Mouse (Mus musculus) NIH3T3 (cell line): ENCODE data around the gene Hivep3.

Source experiments
- DNase-seq: peaks from one replicate; pipeline ENCODE4 v3.0.0-alpha.2; 2012; ENCODE audit warnings: low read depth

The Hivep3 gene

DNA sequence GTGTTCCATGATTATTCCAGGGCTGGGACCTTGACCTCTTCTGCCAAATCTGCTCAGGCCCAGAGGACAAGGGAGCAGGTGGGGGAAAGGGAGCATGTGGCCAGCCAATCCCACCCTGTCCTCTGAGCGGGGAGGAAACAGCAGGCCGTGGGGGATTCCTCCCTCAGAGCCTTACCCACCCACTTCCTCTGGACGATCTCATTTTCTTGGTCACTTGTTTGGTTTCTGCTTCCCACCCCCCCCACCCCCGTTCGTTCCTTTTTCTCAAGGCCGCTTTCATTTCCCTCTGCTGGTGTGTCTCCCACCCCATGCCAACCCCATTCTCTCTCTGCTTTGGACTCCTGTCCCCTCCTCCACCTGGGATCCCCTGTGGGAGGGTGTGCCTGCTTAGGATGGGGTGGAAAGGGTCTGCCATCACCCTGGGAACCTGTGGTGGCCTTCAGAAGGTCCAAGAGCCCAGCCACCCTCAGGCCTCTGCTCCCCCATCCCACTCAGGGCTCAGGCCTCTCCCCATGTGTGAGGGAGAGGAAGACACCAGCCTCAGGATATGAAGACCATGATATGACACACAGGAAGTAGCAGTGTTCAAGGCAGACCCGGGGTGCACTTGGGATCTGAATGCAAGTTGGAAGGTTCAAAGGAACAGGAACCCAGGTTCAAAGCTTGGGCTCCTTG, 244.4 kb downstream of the Hivep3 start:
- no peak for DNase-seq

DNA sequence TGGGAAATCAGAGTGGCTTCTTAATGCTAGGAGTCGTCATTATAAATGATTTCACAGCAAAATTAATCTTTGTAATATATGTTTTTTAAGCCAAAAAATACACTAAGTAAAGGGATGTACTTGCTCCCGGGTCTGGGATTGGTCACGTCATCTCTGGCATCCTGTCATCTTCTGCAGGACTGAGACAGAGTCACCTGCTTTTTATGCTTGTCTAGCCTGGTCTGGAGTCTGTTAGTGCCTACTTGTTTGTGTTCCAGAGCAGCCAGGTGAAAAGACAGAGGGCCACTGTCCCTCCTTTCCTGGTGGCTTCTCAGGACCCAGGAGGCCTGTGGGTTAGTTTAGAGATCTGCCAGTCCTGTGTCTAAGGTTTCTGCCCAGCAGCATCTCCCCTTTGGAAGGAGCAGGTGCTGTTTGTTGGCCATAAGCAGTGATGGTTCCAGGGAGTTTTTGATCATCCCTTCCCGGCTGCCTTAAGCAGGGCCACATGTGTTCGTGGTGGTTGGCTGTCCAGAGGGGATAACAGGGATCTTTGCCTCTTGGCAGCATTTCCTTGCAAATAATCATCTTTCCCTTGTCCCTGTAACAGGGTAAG, 245.8 kb downstream of the Hivep3 start:
- DNase-seq, result no peak

DNA sequence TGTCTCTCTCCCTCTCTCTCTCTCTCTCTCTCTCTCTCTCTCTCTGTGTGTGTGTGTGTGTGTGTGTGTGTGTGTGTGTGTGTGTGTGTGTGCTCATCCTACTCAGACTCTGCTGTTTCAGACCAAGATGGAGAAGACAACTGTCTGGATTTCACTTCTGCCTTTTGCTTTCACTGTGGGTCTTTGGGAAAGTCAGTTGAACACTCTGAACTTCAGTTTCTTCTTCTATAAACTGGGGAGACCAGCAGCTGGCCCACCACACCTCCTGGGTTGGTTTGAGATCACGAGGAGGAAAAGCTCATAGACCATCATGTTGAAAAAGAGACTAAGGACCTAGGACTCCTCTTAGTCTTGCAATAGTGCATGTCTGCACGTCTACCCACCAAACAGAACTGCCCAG, 246.3 kb downstream of the Hivep3 start:
- DNase-seq, result no peak

DNA sequence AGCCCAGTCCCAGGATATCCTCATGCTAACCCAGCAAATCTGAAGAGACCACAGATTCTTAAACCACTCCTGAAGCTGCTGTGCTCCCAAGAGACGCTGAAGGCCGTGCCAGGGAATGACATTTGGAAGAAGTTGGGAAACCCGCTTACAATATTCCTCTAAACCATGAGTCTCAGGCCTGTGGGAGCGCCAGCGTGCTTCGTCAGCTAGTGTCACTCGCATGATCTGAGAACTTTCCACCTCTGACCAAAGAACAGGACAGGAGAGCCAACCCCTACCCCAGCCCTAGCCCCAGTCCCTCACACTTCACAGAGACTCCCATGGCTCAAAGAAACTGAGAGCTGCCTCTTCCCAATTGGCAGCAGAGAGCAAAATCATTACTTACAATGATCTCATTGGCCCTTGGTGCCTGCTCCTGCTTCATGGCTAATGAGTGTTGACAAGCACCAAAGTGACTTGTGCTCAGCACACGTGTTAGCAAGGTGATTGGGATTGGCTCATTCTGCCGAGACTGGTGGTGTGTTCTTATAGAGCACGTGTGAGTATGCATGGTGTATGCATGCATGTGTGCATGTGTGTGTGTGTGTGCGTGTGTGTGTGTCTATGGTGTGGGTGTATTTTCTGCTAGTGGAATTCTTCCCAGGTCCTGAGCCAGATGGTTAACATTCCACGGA, 247.6 kb downstream of the Hivep3 start:
- peak; percentile 33 for DNase-seq

DNA sequence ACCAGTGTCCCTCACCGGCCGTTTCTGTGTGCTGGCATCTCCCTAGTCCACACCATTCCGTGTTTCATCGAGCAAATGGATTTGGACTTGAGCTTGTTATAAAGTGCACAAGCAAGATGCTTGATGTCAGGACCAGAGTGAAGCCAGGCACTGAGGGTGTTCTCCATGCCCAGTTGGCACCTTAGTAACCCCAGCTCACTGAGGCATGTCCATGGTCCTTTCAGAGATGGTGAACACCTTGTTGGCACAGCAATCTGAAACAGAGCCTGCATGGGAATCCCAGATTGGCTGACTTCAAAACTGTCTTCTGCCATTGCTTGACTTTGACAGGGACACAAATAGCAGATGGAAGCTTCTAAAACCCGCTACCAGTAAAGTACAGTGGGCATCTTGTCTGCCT, 252.5 kb downstream of the Hivep3 start:
- DNase-seq, result no peak

DNA sequence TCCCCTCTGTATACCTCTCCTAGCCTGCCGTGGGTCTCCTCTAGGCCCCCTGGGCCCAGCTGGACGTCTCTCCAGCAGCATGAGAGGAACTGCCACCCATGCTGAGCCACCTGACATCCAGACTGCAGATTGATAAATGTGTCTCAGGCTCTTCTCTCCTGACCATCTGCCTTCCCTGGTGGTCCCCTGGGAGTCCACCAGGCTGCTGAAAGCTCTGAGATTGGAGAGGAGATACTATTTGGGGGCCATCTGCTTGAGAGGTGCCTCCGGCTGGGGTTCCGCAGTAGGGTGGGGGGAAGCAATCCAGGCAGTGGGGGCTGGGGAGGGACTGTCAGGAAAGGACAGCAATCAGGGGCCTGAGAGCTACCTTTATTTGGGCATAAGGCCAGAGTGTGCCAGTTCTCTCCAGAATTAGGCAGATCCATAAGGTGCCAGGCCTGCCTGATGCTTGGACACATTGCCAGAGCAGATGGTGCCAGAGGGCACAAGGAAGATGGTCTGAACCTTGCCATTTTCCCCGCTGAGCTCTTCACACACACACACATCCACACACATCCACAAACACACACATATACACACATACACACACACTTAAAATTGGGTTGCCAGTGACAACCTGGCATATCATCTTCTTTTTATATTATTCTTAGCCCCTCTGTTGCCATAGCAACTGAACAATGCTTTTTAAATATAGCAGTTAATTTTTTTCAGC, 253.2 kb downstream of the Hivep3 start:
- no peak for DNase-seq

DNA sequence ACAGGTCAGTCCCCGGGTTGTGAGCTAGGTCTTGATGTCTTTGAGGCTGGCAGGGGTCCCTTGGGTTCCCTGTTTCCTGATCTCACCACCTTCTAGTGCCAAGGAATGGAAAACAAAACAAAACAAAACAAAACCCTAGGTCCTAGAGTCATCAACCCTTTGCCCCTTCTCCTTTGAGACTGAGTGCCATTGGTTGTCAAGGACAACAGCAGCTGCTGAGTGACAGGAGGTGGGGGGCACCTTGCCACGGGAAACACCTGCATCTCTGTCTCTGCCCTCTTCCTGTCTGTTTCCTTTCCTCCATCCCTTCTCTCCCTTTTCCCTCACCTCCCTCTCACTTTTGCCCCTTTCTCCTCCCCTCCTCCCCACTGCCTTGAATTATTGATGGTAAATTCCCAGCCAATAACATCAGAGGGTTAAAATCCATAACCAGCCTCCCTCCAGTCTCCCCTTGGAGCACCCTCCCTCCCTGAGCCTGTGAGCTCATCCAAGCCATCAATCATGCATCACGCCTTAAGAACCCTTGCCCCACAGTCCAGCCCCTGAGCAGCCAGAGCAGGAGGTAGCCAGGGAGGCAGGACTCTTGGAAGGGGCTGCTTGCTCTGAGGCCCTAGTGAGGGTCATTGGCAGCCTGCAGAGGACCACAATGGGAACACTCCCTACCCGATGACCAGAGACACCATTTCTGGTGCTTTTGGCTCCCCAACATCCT, 253.9 kb downstream of the Hivep3 start:
- peak; percentile 62 for DNase-seq

DNA sequence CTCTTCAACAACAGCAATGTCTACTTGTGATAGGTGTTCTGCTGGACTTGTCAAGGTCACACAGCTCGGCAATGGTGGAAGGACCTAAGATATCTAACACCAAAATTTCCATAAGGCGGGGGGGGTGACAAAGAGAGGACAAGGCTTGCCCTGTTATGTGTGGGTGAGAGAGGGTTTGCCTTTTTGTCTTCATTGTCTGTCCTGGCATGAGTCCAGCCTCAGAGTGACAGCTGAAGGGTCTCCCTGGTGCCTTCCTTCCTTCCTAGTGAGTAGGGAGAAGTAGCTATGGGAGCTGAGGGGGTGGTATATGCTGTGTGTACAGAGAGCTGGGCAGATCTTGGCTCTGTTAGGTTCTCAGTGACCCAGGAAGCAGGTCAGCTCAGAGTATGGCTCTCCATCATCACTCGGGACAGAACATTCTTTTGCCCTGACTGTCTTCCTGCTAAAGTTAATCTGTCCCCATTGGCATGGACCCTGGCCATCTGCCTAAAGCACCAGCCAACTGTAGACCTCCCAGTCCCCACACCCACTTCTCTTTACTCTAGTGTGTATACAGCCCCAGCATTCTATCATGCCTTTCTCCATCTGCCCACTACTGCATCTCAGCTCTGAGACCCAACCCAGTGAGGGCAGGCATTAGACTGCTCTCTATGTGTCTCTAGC, 255.6 kb downstream of the Hivep3 start:
- DNase-seq, result peak; percentile 64

DNA sequence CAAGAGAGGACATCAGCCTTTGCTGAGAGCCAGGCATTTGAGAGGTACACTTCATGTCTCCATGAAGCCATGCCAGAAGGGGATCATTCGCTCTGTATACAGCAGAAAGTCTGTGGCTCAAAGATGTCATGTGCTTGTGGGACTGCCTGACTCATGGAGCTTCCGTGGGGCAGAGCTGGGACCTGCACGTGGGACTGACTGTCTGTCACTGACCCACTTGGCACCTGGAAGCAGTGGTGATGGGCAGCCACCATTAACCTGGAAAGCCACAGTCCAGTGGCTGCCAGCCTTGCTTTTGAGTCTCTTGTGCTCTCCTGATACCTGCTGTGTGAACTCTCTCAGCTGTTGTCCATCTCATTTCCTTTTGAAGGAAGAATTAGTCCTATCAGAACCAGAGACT, 256.8 kb downstream of the Hivep3 start:
- DNase-seq, result no peak

DNA sequence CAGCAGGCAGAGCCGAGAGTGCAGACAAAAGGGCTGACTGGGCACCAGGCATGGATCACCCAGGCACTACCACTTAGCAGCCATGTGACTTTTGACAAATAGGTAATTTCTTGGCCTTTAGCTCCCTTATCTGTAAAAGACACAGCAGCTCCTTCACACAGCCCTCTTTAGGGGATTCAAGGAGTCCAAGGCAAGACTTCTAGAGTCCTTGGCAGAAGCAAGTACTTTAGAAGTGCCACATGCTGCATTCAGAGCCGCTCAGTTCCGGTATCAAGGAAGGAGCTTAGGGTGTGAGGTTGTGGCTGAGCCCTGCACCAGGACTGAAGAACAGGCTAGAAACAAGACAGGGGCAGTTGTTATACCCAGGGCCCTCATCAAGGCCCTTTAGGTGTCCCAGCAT, 257.3 kb downstream of the Hivep3 start:
- DNase-seq, result no peak

DNA sequence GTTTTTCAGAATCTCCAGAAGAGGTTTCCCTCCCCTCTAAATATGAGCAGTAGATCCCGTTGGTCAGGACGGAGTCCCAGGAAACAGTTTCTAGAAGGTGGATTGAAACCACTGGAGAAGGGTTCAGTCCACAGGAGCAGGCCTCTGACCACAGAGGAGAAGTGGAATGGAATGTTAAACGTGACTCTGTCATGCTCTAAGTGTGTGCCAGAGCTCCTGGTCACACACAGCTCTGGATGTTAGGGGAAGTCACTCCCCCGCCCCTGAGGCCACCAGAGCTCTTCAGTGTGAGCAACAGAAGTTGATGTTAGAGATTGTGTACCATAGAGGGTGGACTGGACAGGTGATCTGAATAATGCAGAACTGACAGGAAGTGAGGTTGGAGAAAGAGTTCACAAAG, 258.2 kb downstream of the Hivep3 start:
- DNase-seq, result no peak

DNA sequence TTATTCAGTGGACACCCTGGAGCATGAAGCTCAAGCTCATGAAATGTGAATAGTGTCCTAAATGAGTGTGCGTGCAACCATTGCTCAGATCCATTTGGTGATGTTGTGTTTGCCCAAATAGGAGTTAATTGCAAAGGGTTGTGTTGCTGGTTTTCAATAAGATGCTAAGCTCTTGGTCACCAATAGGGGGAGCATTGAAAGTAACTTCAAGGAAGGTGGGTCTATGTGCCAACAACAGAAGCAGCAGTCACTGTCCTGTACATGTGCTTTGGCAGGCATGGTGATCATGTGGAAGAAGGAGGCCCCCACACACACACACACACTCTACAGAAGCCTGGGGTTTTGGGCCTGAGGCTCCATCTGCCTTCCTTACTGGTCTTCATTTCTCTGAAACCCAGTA, 262.8 kb downstream of the Hivep3 start:
- DNase-seq, result no peak

DNA sequence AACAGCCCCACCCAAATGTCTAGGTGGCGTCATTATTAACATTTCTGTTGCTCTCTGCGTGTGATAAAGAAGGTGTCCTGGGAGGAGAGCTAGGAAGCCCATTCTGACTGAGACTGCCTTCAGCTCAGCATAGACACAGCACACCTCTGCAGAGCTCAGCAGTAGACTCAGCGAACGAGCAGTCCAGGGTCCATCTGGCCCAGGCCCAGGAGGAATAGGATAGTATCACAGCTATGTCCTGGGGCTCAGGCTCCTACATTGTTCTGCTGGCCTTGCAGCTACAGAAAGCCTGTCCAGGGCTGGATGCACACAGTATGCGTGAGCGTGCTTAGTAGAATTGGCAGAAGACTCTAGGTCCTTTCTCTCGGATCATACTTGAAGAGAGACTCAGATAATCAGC, 263.8 kb downstream of the Hivep3 start:
- no peak for DNase-seq

DNA sequence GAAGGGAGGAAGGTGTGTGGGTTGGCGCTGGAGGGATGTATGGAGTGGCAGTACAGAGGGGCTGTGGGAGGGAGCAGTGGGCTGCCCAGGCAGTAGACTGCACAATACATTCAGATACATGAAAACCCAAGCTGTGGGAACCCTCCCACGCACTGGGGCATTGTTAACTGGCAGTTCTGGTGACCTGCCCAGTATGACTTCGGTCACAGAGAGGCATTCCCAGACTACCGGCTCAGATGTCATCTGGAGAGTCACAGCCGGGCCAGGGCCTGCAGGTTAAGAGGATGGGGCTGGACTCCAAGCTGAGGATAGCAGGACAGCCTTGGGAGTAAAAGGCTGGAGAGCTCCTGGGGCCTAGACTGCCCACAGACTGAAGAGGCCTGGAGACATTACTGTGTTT, 265.3 kb downstream of the Hivep3 start:
- DNase-seq, result no peak

DNA sequence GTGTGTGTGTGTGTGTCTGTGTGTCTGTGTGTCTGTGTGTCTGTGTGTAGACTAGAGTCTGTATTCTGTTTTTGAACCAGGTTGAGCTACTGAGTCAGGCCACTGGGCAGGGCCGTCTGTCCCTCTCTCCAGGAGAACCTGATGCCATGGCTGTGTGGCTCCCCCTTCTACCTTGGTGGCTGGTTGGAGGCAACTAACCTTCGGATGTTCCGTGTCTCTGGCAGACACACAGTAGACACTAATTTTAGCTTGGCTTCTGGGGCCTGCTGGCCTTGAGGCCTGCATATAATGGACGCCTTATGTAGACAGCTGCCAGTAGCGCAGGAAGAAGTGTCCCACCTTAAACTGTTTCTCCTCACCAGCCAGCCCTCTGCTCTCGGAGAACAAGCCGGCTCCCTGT, 267.3 kb downstream of the Hivep3 start:
- no peak for DNase-seq

DNA sequence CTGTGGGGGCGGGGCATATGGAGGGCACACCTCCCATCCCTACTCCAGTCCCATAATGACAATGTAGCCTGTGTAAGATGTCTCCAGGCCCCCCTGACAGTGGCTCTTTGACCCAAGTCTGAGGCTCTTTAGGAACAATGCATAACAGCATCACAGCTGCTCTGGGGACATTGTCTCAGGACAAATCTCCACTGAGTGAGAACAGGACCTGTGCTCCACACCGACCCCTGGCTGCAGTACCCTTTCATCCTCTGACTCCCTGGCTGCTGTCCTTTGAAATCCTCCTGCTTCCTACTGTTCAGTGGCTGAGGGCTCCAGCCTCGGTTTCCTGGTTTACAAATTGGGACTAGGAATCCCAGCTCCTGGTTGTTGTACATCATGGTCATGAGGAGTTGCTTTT, 269.4 kb downstream of the Hivep3 start:
- DNase-seq, result no peak

DNA sequence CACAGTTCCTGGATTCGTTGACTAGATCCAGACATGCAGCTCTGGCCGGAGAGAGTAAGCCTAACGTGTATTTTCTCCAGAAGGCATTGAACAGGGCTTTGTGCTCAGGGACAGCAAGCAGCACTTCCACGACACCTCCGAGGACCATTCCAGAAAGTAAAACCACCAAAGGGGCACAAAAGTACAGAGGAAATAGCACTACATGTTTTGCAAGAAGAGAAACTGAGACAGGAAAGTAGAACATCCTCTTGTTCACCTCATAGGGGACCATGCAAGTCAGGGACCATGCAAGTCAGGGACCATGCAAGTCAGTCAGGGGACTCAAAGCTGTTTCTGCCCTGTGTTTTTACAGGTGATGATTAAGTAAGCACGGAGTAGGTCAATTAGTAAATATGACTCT, 272.5 kb downstream of the Hivep3 start:
- no peak for DNase-seq

DNA sequence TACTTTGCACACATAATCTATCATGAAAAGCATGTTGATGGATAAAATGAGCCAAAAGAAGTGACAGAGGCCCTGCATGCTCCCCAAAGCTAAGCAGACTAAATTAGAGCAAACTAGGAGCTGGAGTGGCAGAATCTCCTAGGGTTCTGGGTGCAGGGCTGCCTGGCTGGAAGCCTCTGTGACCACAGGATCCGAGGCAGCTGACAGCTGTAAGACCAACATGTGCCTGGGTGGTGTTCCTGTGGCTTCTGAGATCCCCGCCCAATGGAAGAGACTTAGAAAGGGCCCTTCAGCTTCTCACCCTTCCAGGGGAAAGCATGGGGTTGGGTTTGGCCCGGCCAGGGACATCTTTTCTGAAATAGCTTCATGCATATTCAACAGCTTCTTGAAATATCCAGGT, 274.3 kb downstream of the Hivep3 start:
- DNase-seq, result no peak

DNA sequence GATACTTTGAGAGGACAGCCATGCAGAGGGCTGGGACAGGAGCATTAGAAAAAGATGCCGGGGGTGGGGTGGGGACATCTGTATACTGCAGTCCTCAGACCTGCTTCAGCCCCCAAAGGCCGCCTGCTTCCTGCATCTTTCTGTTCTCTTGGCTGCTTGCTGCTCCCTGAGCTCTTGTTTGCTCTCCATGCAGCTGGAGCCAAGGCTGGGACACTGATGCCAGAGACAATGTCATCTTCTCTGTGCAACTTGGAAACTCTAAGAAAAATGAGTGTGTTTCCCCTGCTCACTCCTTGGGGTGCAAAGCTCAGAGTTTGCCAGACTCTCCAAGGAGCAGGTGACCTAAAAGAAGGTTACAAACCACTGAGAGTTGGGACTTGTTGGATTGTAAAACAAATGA, 275.6 kb downstream of the Hivep3 start:
- DNase-seq, result no peak

DNA sequence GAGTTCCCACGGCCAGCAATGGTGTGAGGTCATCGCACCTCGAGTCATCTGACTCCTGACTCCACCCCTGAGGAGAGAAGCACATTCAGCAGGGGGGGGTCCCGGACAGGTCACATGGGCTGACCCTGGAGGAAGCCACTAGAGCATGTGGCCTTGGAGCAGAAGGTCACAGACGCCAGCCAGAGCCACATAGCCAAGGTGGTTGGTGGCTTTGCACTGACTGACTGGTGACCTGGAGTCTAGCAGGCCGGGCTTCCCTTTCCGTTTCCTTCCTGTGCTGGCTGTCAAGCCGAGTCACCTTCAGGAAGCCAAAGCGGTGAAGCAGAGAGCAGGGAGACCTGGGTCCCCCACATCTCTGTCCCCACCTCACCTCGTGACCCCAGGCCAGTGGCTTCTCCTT, 278.2 kb downstream of the Hivep3 start:
- DNase-seq, result no peak

DNA sequence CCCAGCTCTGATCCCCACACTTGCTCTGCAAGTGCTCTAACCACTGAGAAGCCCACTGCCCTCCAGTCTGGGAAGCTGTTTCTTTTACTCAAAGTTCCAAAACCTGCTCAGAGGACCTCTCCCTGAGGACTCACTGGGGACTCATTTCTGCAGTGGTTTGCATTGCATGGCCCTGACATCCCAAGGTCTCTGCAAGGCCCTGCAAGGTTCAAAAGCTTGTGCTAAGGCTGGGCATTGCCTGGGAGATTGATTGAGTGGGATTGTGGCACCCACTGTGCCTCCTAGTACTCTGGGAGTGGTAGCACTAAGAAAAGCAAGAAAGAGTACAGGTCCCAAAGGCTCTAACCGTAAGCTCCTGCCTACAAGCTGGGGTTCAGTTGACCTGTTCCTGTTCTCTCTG, 279.3 kb downstream of the Hivep3 start:
- no peak for DNase-seq

DNA sequence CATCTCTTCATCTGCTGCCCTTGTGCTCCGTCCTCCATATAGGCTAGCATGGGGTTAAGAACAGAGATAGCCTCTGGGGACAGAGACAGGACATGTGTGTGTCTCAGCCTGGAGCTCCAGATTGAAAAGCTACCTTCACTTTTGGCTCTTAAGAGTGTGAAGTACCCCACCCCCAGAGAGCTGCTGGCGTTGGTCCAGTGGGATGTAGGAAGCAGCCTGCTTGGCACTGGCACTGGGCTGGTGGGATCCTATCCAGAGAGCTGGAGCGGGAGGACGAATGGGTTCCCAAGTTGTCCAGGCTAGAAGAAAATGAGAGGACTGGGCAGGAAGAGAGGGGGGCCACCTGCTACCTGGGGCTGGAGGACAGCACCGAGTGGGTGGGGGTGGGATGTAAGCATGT, 284.8 kb downstream of the Hivep3 start:
- DNase-seq, result no peak
